Mouse (Mus musculus): Measurements from ENCODE around the gene Kcnj8.

DNA sequence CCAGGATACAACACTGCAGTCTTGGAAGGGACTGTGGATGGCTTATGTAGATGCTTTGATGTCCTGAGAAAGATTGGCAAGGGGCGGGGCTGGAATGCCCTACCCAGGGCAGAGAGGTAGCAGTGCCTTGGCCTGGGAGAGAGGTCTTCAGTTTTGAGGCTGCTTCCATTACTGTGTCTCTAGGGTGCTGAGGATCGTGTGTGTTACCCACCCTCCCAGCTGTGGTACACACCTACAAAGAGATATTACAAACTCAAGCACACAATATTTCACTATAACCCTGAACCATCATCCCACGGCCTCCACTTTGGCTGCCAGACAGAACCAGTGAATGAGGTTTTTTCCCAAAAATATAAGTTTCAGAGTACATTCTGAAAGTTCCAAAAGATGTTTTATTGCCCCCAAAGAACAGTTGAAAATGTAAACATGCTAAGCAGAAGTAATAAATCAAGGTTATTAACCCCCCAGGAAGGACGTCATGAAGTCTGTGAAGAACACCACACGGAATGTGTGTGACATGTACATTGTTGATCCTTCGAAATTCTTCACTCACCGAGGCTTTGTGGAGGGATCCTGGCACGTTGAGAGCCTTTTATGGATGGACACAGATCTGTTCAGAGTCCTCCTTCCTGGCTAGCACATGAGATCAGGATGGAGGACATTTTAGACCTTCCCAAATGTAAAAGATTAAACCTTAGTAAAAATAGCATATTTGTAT is 29.2 kb downstream of the Kcnj8 start:
- no peak for TF ChIP-seq UBTF (IDR thresholded peaks at IDR 0.05; ENCODE audit: low read depth, low read length)
- TF ChIP-seq CTCF (conservative IDR thresholded peaks at IDR 0.05 in 1 of 2, IDR thresholded peaks at IDR 0.05 in 1 of 2; ENCODE audit: low read depth in 2 of 2, low read length in 2 of 2), result no peak
- TF ChIP-seq CHD2 (IDR thresholded peaks at IDR 0.05; ENCODE audit: low read length), result no peak
- no peak for TF ChIP-seq NRF1 (IDR thresholded peaks at IDR 0.05; ENCODE audit: low read depth, low read length)
- TF ChIP-seq MYC (IDR thresholded peaks at IDR 0.05; ENCODE audit: low read depth, low read length), result no peak
- no peak for TF ChIP-seq ZC3H11A (IDR thresholded peaks at IDR 0.05; ENCODE audit: low read depth, low read length)
- TF ChIP-seq CHD1 (IDR thresholded peaks at IDR 0.05; ENCODE audit: low read depth, low read length), result no peak
- no peak for TF ChIP-seq EP300 (IDR thresholded peaks at IDR 0.05; ENCODE audit: low read length)
- no peak for TF ChIP-seq TCF12 (IDR thresholded peaks at IDR 0.05; ENCODE audit: low read depth, low read length)
- no peak for TF ChIP-seq ZNF384 (IDR thresholded peaks at IDR 0.05; ENCODE audit: low read depth, low read length)
- no peak for TF ChIP-seq HCFC1 (IDR thresholded peaks at IDR 0.05; ENCODE audit: low read depth, low read length)

All from CH12.LX (cell line).